Mouse (Mus musculus) layer of hippocampus, adult 11-12 months (tissue): ENCODE measurements around the gene Gm20908.
"Not testable (repeated sequence)": the region's sequence is repeated elsewhere in the genome, so short reads cannot be mapped to it uniquely, and the experiment has no call there.

Experiments used
- DNase-seq: peaks from one replicate; pipeline ENCODE4 v3.0.0; 2022; ENCODE audit warnings: low spot score

Gene Gm20908

DNA sequence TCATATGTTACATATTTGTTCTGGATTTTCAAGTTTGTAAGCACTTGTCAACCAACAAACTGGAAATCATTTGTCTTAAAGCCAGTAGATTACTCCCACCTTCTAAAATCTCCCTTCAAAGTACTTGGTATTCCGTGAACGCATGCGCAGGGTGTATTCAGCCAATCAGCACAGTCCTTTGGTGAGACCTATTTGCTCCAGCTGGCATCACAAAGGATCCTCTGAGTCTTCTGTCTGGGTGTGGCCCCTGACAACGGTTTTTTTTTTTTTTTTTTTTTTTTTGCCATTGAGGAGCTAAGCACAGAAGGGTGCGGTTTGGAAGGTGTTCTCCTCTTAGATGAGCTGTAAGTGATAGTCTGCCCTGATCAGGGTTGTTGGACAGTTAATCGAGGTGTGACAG lies at the start of gene Gm20908:
TSS of gene Gm20908 (plus strand) at position 301 of the 400 bp plus-strand sequence.
- DNase-seq = not testable (repeated sequence)
